Mouse (Mus musculus): Measurements from ENCODE around the gene Fam193b. TPM values are rescaled to one million over a fixed set of nuclear protein-coding genes. Genes with fewer than 3 reads are reported as not detected.

The Fam193b gene
- polyA plus RNA-seq, 2 experiments, result 4.0 to 20.9 TPM

DNA sequence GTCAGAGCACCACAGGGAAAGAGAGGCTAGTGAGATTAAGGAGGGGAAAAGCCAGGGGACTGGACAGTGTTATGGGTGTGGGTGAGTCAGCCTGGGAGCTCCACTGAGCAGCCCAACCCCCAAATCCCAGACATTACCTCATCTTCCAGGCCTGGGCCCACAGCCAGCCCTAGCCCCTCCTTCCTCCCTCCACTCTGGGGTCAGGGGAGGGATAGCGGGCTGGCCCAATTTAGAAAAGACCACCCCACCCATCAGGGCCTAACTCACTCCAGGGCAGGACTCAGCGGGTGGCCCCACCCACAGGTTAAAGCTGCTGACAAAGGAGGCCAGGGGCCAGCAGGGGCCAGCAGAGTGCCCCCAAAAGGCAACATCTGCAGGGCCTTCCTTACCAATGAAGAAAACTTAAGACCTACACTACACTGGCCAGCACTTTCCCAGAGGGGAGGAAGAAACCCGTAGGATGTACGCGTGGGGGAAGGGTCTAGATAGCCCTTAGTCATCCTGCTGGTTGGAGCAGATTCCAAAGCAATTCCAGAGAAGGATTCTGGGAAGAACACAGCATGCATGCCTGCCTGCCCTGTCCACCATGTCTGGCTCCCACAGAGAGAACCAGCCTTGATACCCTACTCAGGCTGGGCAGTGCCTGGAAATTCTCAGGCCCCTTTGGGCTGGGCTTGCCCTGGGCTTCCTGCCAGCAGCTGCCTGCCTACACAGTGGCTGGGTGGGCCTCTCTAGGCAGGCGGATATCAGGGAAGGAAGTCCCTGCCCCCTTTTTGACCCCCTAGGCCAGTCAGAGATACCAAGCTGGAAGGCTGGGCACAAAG, 60.0 kb downstream of the Fam193b start:
- H3K4me3 ChIP-seq (ENCODE audit: insufficient read depth in 1 of 2, low read depth in 2 of 2, low read length in 2 of 2), result no peak overlapping the region

DNA sequence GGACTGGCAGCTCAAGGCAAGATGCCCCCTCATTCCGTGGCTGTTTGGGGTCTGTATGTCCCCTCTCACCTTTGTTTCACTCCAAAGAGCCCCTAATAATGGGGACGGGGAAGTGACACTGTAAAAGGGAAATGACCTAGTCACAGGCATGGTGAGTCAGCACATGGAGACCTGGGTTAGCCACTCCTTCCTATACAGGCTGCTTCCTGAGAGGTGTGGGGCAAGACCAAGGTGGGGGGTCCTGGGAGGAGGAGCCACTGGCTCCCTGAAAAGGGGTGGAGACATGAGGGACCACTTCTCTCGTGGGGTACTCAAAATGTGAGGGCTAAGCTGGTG, 60.6 kb downstream of the Fam193b start:
- H3K27ac ChIP-seq, result no peak overlapping the region
- ATAC-seq (ENCODE audit: insufficient read depth), result no peak
- no peak overlapping the region for H3K9ac ChIP-seq (replicated peaks)
- no peak for TF ChIP-seq CTCF (IDR thresholded peaks at IDR 0.05; ENCODE audit: low read depth)
- no peaks in the 10 kb centered on the region; the same call in 1 of the 2 replicates for H3K27me3 ChIP-seq (ENCODE audit: control insufficient read depth, insufficient read depth, low read length)
- no peaks in the 10 kb centered on the region; the same call in 1 of the 2 replicates for H3K36me3 ChIP-seq (replicated peaks; ENCODE audit: control insufficient read depth, insufficient read depth, low read depth)
- H3K4me3 ChIP-seq (ENCODE audit: insufficient read depth in 1 of 2, low read depth in 2 of 2, low read length in 2 of 2), result no peak overlapping the region
- DNase-seq (ENCODE audit: low read depth in 3 of 3, low spot score in 3 of 3), result no peak
- WGBS (ENCODE audit: insufficient replicate concordance), result 21% methylated on average over 3 of the region's 3 CpGs
- no peak overlapping the region for H3K4me2 ChIP-seq (ENCODE audit: low read depth)
- peaks cover 14 to 23% of the 10 kb centered on the region in 2 experiments for H3K4me1 ChIP-seq (replicated peaks; ENCODE audit: control insufficient read depth in 2 of 2, insufficient read depth in 2 of 2, low read length in 1 of 2)
- H3K9me3 ChIP-seq (ENCODE audit: control insufficient read depth, low read length), result no peaks in the 10 kb centered on the region

More for the DNA sequence above, 60.0 kb downstream of the Fam193b start:
- Histone ChIP-seq H3K27me3 (ENCODE audit: control insufficient read depth, insufficient read depth, low read length) (no peaks in the 10 kb centered on the region; the same call in 1 of the 2 replicates), H3K27ac (peak overlapping the region; percentile 36), H3K9ac (replicated peaks) (peak overlapping the region; percentile 47), H3K4me2 (ENCODE audit: low read depth) (peak overlapping the region; percentile 93), H3K36me3 (replicated peaks; ENCODE audit: control insufficient read depth, insufficient read depth, low read depth) (no peaks in the 10 kb centered on the region; the same call in 1 of the 2 replicates), H3K4me1 (replicated peaks; ENCODE audit: control insufficient read depth in 2 of 2, insufficient read depth in 2 of 2, low read length in 1 of 2) (peaks cover 14 to 23% of the 10 kb centered on the region in 2 experiments), H3K9me3 (ENCODE audit: control insufficient read depth, low read length) (no peaks in the 10 kb centered on the region)
- TF ChIP-seq CTCF (IDR thresholded peaks at IDR 0.05; ENCODE audit: low read depth) (peak; percentile 42), EP300 (IDR thresholded peaks at IDR 0.05; ENCODE audit: low read depth) (no peak)
- ATAC-seq (ENCODE audit: insufficient read depth), result peak; percentile 50
- no peak for DNase-seq (ENCODE audit: low read depth in 3 of 3, low spot score in 3 of 3)
- WGBS (ENCODE audit: insufficient replicate concordance), result 5% methylated on average over 6 of the region's 6 CpGs

DNA sequence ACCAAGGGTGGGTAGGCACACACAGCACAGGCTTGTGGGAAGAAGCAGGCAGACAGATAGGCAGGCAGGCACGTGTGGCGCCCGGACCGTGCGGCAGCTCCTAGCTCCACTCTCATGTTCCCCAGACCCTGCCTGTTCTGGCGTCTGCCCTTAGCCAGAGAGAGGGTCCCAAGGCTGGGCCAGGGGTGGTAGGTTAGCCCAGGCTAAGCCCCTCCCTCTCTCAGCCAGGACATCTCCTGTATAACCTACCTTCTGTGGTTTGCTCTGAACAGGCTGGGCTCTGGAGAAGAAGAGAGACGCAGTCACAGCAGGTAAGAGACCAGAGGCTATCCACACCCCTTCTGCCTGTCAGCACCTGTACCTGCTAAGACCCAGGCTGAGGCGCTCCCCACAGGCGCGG, 62.4 kb downstream of the Fam193b start:
- peaks cover 14 to 23% of the 10 kb centered on the region in 2 experiments for H3K4me1 ChIP-seq (replicated peaks; ENCODE audit: control insufficient read depth in 2 of 2, insufficient read depth in 2 of 2, low read length in 1 of 2)
- 88% methylated on average over 10 of the region's 10 CpGs for WGBS (ENCODE audit: insufficient replicate concordance)
- H3K9me3 ChIP-seq (ENCODE audit: control insufficient read depth, low read length), result no peaks in the 10 kb centered on the region
- H3K27me3 ChIP-seq (ENCODE audit: control insufficient read depth, insufficient read depth, low read length), result no peaks in the 10 kb centered on the region
- TF ChIP-seq EP300 (IDR thresholded peaks at IDR 0.05; ENCODE audit: low read depth) (no peak), CTCF (IDR thresholded peaks at IDR 0.05; ENCODE audit: low read depth) (no peak)
- no peak overlapping the region for H3K9ac ChIP-seq (replicated peaks)
- no peaks in the 10 kb centered on the region; the same call in 1 of the 2 replicates for H3K36me3 ChIP-seq (replicated peaks; ENCODE audit: control insufficient read depth, insufficient read depth, low read depth)
- DNase-seq (ENCODE audit: low read depth in 3 of 3, low spot score in 3 of 3) (no peak), ATAC-seq (ENCODE audit: insufficient read depth) (no peak)
- no peak overlapping the region for H3K4me3 ChIP-seq (ENCODE audit: insufficient read depth in 1 of 2, low read depth in 2 of 2, low read length in 2 of 2)
- H3K27ac ChIP-seq, result no peak overlapping the region
- no peak overlapping the region for H3K4me2 ChIP-seq (ENCODE audit: low read depth)

DNA sequence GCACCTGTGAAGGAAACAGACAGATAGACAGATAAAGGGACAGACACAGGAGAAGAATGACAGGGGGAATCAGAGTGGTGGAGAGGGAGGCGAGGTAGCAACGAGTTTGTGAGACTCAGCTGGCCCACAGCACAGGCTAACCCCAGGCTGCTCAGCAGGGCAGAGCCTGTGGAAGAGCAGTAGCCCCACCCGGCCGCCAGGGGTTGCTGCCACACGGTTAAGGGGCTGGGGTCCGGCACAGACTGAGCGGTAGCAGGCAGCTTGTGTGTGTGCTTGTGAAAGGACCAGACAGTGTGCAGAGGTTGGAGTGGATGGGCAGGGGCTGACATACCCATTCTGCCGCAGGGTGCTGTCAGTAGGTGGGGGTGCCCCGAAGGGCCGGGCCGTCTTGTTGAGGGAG, 63.0 kb downstream of the Fam193b start:
- ATAC-seq (ENCODE audit: insufficient read depth), result no peak
- TF ChIP-seq CTCF (IDR thresholded peaks at IDR 0.05; ENCODE audit: low read depth) (peak; percentile 43), EP300 (IDR thresholded peaks at IDR 0.05; ENCODE audit: low read depth) (no peak)

DNA sequence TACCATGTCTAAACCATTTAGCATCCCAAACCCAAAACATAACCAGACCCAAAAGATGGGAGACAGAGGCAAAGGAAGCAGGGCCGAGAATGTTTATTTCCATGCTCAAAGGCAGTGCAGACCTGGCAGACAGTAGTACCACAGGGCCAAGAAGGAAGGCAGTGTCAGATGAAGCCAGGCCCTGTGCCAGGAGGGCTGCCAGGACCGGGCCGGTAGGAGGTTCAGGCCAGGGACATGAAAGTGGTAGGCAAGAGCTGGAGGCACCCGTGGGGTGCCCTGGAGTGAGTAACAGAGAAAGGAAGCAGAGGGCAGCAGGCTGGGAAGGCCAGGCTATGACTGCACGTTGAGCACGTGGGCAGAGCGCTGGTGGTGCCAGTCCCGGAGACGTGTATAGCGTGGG, 64.2 kb downstream of the Fam193b start:
- Histone ChIP-seq H3K4me1 (replicated peaks; ENCODE audit: control insufficient read depth in 2 of 2, insufficient read depth in 2 of 2, low read length in 1 of 2) (peaks cover 6 to 16% of the 10 kb centered on the region in 2 experiments), H3K27ac (no peak overlapping the region), H3K4me2 (ENCODE audit: low read depth) (no peak overlapping the region), H3K9ac (replicated peaks) (no peak overlapping the region), H3K9me3 (ENCODE audit: control insufficient read depth, low read length) (no peaks in the 10 kb centered on the region), H3K36me3 (replicated peaks; ENCODE audit: control insufficient read depth, insufficient read depth, low read depth) (no peaks in the 10 kb centered on the region; the same call in 1 of the 2 replicates), H3K27me3 (ENCODE audit: control insufficient read depth, insufficient read depth, low read length) (no peaks in the 10 kb centered on the region), H3K4me3 (ENCODE audit: insufficient read depth in 1 of 2, low read depth in 2 of 2, low read length in 2 of 2) (no peak overlapping the region)
- TF ChIP-seq CTCF (IDR thresholded peaks at IDR 0.05; ENCODE audit: low read depth), result no peak
- TF ChIP-seq EP300 (IDR thresholded peaks at IDR 0.05; ENCODE audit: low read depth), result no peak
- WGBS (ENCODE audit: insufficient replicate concordance), result 80% methylated on average over 10 of the region's 10 CpGs
- ATAC-seq (ENCODE audit: insufficient read depth), result no peak
- DNase-seq (ENCODE audit: low read depth in 3 of 3, low spot score in 3 of 3), result no peak

More for the DNA sequence above, 63.0 kb downstream of the Fam193b start:
- DNase-seq (ENCODE audit: low read depth in 3 of 3, low spot score in 3 of 3), result no peak
- no peaks in the 10 kb centered on the region; the same call in 1 of the 2 replicates for H3K36me3 ChIP-seq (replicated peaks; ENCODE audit: control insufficient read depth, insufficient read depth, low read depth)
- 55% methylated on average over 11 of the region's 11 CpGs for WGBS (ENCODE audit: insufficient replicate concordance)
- H3K9me3 ChIP-seq (ENCODE audit: control insufficient read depth, low read length), result no peaks in the 10 kb centered on the region
- no peak overlapping the region for H3K4me3 ChIP-seq (ENCODE audit: insufficient read depth in 1 of 2, low read depth in 2 of 2, low read length in 2 of 2)
- H3K27me3 ChIP-seq (ENCODE audit: control insufficient read depth, insufficient read depth, low read length), result no peaks in the 10 kb centered on the region
- no peak overlapping the region for H3K4me2 ChIP-seq (ENCODE audit: low read depth)
- no peak overlapping the region for H3K9ac ChIP-seq (replicated peaks)
- peaks cover 14 to 23% of the 10 kb centered on the region in 2 experiments for H3K4me1 ChIP-seq (replicated peaks; ENCODE audit: control insufficient read depth in 2 of 2, insufficient read depth in 2 of 2, low read length in 1 of 2)
- H3K27ac ChIP-seq, result no peak overlapping the region
